Mouse (Mus musculus) cerebellum, adult 2 months (tissue): ENCODE measurements around the gene Tmem52b. TPM values are rescaled to one million over a fixed set of nuclear protein-coding genes. Genes with fewer than 3 reads are reported as not detected.

Experiments
- DNase-seq, 2 experiments: peaks; one replicate each; pipeline ENCODE4 v3.0.0; 2021
- H3K27ac ChIP-seq: fragments of 200-500 bp; 2 replicates; pipeline ENCODE4 v1.5.1; 2012; ENCODE audit warnings: low read length, control low read depth, inconsistent platforms; ENCODE audit not compliant: insufficient read depth
- H3K27me3 ChIP-seq: fragments of 200-500 bp; 2 replicates; pipeline ENCODE4 v1.6.1; 2012; ENCODE audit warnings: inconsistent platforms, mild to moderate bottlenecking, low read length, moderate library complexity; ENCODE audit not compliant: control insufficient read depth, insufficient read depth
- H3K4me1 ChIP-seq: fragments of 200-500 bp; 2 replicates; pipeline ENCODE4 v1.6.1; 2011; ENCODE audit warnings: low read length; ENCODE audit not compliant: control insufficient read depth, insufficient read depth
- H3K4me3 ChIP-seq: fragments of 200-500 bp; replicated peaks from 2 replicates; pipeline ENCODE3; 2011; ENCODE audit warnings: mild to moderate bottlenecking, low read depth, low read length, control low read depth; ENCODE audit not compliant: insufficient read depth
- CTCF ChIP-seq: fragments of 200-500 bp; IDR thresholded peaks from 2 replicates; pipeline ENCODE4 v1.5.1; 2011; ENCODE audit warnings: low read depth, mild to moderate bottlenecking, control low read depth, low read length, moderate library complexity, borderline replicate concordance; ENCODE audit not compliant: insufficient read depth
- POLR2A ChIP-seq: fragments of 200-500 bp; IDR thresholded peaks from 2 replicates; pipeline ENCODE4 v1.6.1; 2011; ENCODE audit warnings: low read length, control low read depth, borderline replicate concordance; ENCODE audit not compliant: insufficient read depth
- WGBS: fragments of 180-500 bp; shearing (Covaris S2); methylation state at CpG from one replicate; pipeline ENCODE4 v1.1.7; 2018; 5-methylcytosine and 5-hydroxymethylcytosine counted together
- polyA plus RNA-seq: library from polyadenylated mRNA; depleted of rRNA; stranded (reverse); fragments of >200 nt; gene quantifications from 2 replicates; pipeline ENCODE4 v1.2.3, GENCODE M21; 2012

Gene Tmem52b
- polyA plus RNA-seq, 1 experiment, result not detected

GRCm38 (mm10) chr6:129534627-129535190, 22.4 kb downstream of the Tmem52b start:
- Histone ChIP-seq H3K4me1 (peaks cover 5% of the 10 kb centered on the region), H3K4me3 (peak overlapping the region; percentile 96), H3K27ac (no peak overlapping the region), H3K27me3 (no peaks in the 10 kb centered on the region)
- DNase-seq, result peak in 1 of 2 experiments; percentile 10
- 7% methylated on average over 4 of the region's 4 CpGs for WGBS
- TF ChIP-seq CTCF, result no peak
- TF ChIP-seq POLR2A, result no peak

- no peak for DNase-seq
- H3K4me1 ChIP-seq, result peaks cover 5% of the 10 kb centered on the region
- H3K27me3 ChIP-seq, result no peaks in the 10 kb centered on the region
- H3K4me3 ChIP-seq, result peak overlapping the region; percentile 7
- 52% methylated on average over 4 of the region's 4 CpGs for WGBS
- no peak for TF ChIP-seq CTCF
- no peak for TF ChIP-seq POLR2A
- no peak overlapping the region for H3K27ac ChIP-seq
Measured at GRCm38 (mm10) chr6:129535723-129536122, 23.4 kb downstream of the Tmem52b start.

GRCm38 (mm10) chr6:129538555-129538954, 26.2 kb downstream of the Tmem52b start:
- no peaks in the 10 kb centered on the region; the same call in none of the 2 replicates for H3K4me1 ChIP-seq
- no peaks in the 10 kb centered on the region for H3K27me3 ChIP-seq
- no peak for TF ChIP-seq POLR2A
- H3K27ac ChIP-seq, result no peak overlapping the region
- no peak overlapping the region for H3K4me3 ChIP-seq
- no peak for DNase-seq
- 91% methylated on average over 6 of the region's 6 CpGs for WGBS

- Histone ChIP-seq H3K27me3 (no peaks in the 10 kb centered on the region), H3K4me3 (no peak overlapping the region), H3K4me1 (no peaks in the 10 kb centered on the region; the same call in none of the 2 replicates), H3K27ac (no peak overlapping the region)
- TF ChIP-seq CTCF (no peak), POLR2A (no peak)
- 43% methylated on average over 9 of the region's 9 CpGs for WGBS
- DNase-seq, result no peak
Measured at GRCm38 (mm10) chr6:129541931-129542330, 29.6 kb downstream of the Tmem52b start.

- TF ChIP-seq CTCF (no peak), POLR2A (no peak)
- 64% methylated on average over 3 of the region's 3 CpGs for WGBS
- no peak for DNase-seq
- H3K4me1 ChIP-seq, result no peaks in the 10 kb centered on the region; the same call in none of the 2 replicates
- no peak overlapping the region for H3K4me3 ChIP-seq
- no peak overlapping the region for H3K27ac ChIP-seq
- H3K27me3 ChIP-seq, result no peaks in the 10 kb centered on the region
Measured at GRCm38 (mm10) chr6:129542540-129542939, 30.2 kb downstream of the Tmem52b start.

GRCm38 (mm10) chr6:129543709-129544606, 31.6 kb downstream of the Tmem52b start:
- H3K4me3 ChIP-seq, result no peak overlapping the region
- no peak overlapping the region for H3K27ac ChIP-seq
- DNase-seq, result peak; percentile 64 to 68
- WGBS, result 54% methylated on average over 6 of the region's 6 CpGs
- H3K4me1 ChIP-seq, result no peaks in the 10 kb centered on the region; the same call in 1 of the 2 replicates
- H3K27me3 ChIP-seq, result no peaks in the 10 kb centered on the region
- TF ChIP-seq CTCF (peak; percentile 76), POLR2A (0 out of 2 replicates have a peak, but pooled peaks have one; percentile 17)

GRCm38 (mm10) chr6:129547277-129547676, 34.9 kb downstream of the Tmem52b start:
- 79% methylated on average over 2 of the region's 2 CpGs for WGBS
- TF ChIP-seq POLR2A (no peak), CTCF (no peak)
- Histone ChIP-seq H3K4me3 (no peak overlapping the region), H3K27ac (no peak overlapping the region), H3K27me3 (no peaks in the 10 kb centered on the region), H3K4me1 (no peaks in the 10 kb centered on the region)
- no peak for DNase-seq
